Mouse (Mus musculus) hindbrain, embryonic 13.5 days (tissue): ENCODE measurements at regions not wholly inside any gene's neighbourhood (a gene's known extent, or its start where the extent isn't known, plus 50 kb on each side); places are given as distances from the start of the nearest gene placed in this dataset.

Experiments used
- ATAC-seq: fragments of 200-750 bp; cut with Nextera tagmentation; 2 replicates; pipeline ENCODE4 v1.8.0; 2017; ENCODE audit warnings: moderate TSS enrichment; ENCODE audit not compliant: low FRiP score
- H3K27ac ChIP-seq: fragments of 300-500 bp; sonication (generic); 2 replicates; pipeline ENCODE4 v1.5.1; 2015; ENCODE audit warnings: inconsistent platforms, mild to moderate bottlenecking, moderate library complexity
- H3K27me3 ChIP-seq: fragments of 300-500 bp; sonication (generic); 2 replicates; pipeline ENCODE4 v1.6.1; 2015; ENCODE audit warnings: mild to moderate bottlenecking, inconsistent platforms
- H3K36me3 ChIP-seq: fragments of 300-500 bp; sonication (generic); 2 replicates; pipeline ENCODE4 v1.6.1; 2015; ENCODE audit warnings: mild to moderate bottlenecking, inconsistent platforms
- H3K4me1 ChIP-seq: fragments of 300-500 bp; sonication (generic); replicated peaks from 2 replicates; pipeline ENCODE4 v1.6.1; 2015; ENCODE audit warnings: inconsistent platforms
- H3K4me2 ChIP-seq: fragments of 300-500 bp; sonication (generic); 2 replicates; pipeline ENCODE4 v1.6.1; 2015; ENCODE audit warnings: inconsistent platforms, mild to moderate bottlenecking, moderate library complexity
- H3K4me3 ChIP-seq: fragments of 300-500 bp; sonication (generic); 2 replicates; pipeline ENCODE4 v1.5.1; 2015; ENCODE audit warnings: mild to moderate bottlenecking, inconsistent platforms
- H3K9ac ChIP-seq: fragments of 300-500 bp; sonication (generic); 2 replicates; pipeline ENCODE4 v1.6.1; 2015; ENCODE audit warnings: mild to moderate bottlenecking, inconsistent platforms
- H3K9me3 ChIP-seq: fragments of 300-500 bp; sonication (generic); 2 replicates; pipeline ENCODE4 v1.6.1; 2016; ENCODE audit warnings: inconsistent platforms
- WGBS: fragments of 180-500 bp; shearing (Covaris S2); methylation state at CpG from one replicate; pipeline ENCODE4 v1.1.7; 2015; 5-methylcytosine and 5-hydroxymethylcytosine counted together

- no peak overlapping the region for H3K27ac ChIP-seq
- H3K36me3 ChIP-seq: no peaks in the 10 kb centered on the region
- H3K4me1 ChIP-seq: no peaks in the 10 kb centered on the region
- no peaks in the 10 kb centered on the region for H3K9me3 ChIP-seq
- H3K4me2 ChIP-seq: no peak overlapping the region
- no peak overlapping the region for H3K4me3 ChIP-seq
- 91% methylated on average over 2 of the region's 2 CpGs for whole genome bisulfite sequencing
- H3K9ac ChIP-seq: no peak overlapping the region
- ATAC-seq: no peak
- H3K27me3 ChIP-seq: no peaks in the 10 kb centered on the region
Observed at GRCm38 (mm10) chr8:113250264-113250663, 385.1 kb upstream of the Mon1b start.

GRCm38 (mm10) chr8:113254076-113254475, 381.3 kb upstream of the Mon1b start:
- Histone ChIP-seq H3K27ac (no peak overlapping the region), H3K27me3 (no peaks in the 10 kb centered on the region), H3K9ac (no peak overlapping the region), H3K4me1 (no peaks in the 10 kb centered on the region), H3K9me3 (no peaks in the 10 kb centered on the region), H3K4me3 (no peak overlapping the region), H3K36me3 (no peaks in the 10 kb centered on the region), H3K4me2 (no peak overlapping the region)
- ATAC-seq: no peak
- WGBS: 65% methylated on average over 5 of the region's 5 CpGs

GRCm38 (mm10) chr8:113259477-113259876, 375.9 kb upstream of the Mon1b start:
- H3K36me3 ChIP-seq: no peaks in the 10 kb centered on the region
- no peak overlapping the region for H3K9ac ChIP-seq
- H3K4me3 ChIP-seq: no peak overlapping the region
- H3K4me1 ChIP-seq: no peaks in the 10 kb centered on the region
- WGBS: 93% methylated on average over 1 of the region's 1 CpGs
- H3K27ac ChIP-seq: no peak overlapping the region
- no peak for ATAC-seq
- no peaks in the 10 kb centered on the region for H3K9me3 ChIP-seq
- no peaks in the 10 kb centered on the region for H3K27me3 ChIP-seq
- H3K4me2 ChIP-seq: no peak overlapping the region

GRCm38 (mm10) chr8:113263296-113263695, 372.1 kb upstream of the Mon1b start:
- H3K27me3 ChIP-seq: no peaks in the 10 kb centered on the region
- H3K36me3 ChIP-seq: no peaks in the 10 kb centered on the region
- H3K9me3 ChIP-seq: no peaks in the 10 kb centered on the region
- no peak for ATAC-seq
- H3K4me2 ChIP-seq: no peak overlapping the region
- H3K4me1 ChIP-seq: no peaks in the 10 kb centered on the region
- no peak overlapping the region for H3K27ac ChIP-seq
- WGBS: 82% methylated on average over 3 of the region's 3 CpGs
- H3K9ac ChIP-seq: no peak overlapping the region
- no peak overlapping the region for H3K4me3 ChIP-seq

- H3K9ac ChIP-seq: no peak overlapping the region
- H3K36me3 ChIP-seq: no peaks in the 10 kb centered on the region
- no peak for ATAC-seq
- WGBS: 90% methylated on average over 4 of the region's 4 CpGs
- no peak overlapping the region for H3K4me3 ChIP-seq
- no peak overlapping the region for H3K27ac ChIP-seq
- no peaks in the 10 kb centered on the region for H3K9me3 ChIP-seq
- no peaks in the 10 kb centered on the region for H3K4me1 ChIP-seq
- no peaks in the 10 kb centered on the region for H3K27me3 ChIP-seq
- H3K4me2 ChIP-seq: no peak overlapping the region
Observed at GRCm38 (mm10) chr8:113271262-113271661, 364.1 kb upstream of the Mon1b start.

- no peak overlapping the region for H3K27ac ChIP-seq
- H3K36me3 ChIP-seq: no peaks in the 10 kb centered on the region
- no peak overlapping the region for H3K9ac ChIP-seq
- 80% methylated on average over 4 of the region's 4 CpGs for WGBS
- no peak overlapping the region for H3K4me3 ChIP-seq
- H3K9me3 ChIP-seq: 0 out of 2 replicates have a peak, but pooled peaks cover 5% of the 10 kb centered on the region
- no peak for ATAC-seq
- H3K4me1 ChIP-seq: no peaks in the 10 kb centered on the region
- H3K27me3 ChIP-seq: no peaks in the 10 kb centered on the region
- H3K4me2 ChIP-seq: no peak overlapping the region
Observed at GRCm38 (mm10) chr8:113300273-113300843, 335.0 kb upstream of the Mon1b start.

GRCm38 (mm10) chr8:113303426-113303825, 332.0 kb upstream of the Mon1b start:
- Histone ChIP-seq H3K9ac (no peak overlapping the region), H3K27ac (no peak overlapping the region)
- WGBS: 68% methylated on average over 8 of the region's 8 CpGs

GRCm38 (mm10) chr8:113317169-113317568, 318.2 kb upstream of the Mon1b start:
- Histone ChIP-seq H3K27ac (no peak overlapping the region), H3K9ac (no peak overlapping the region), H3K36me3 (no peaks in the 10 kb centered on the region), H3K4me3 (no peak overlapping the region), H3K4me2 (no peak overlapping the region), H3K4me1 (peaks cover 4% of the 10 kb centered on the region; the same call in 1 of the 2 replicates), H3K27me3 (no peaks in the 10 kb centered on the region), H3K9me3 (no peaks in the 10 kb centered on the region)
- WGBS: 75% methylated on average over 3 of the region's 3 CpGs
- ATAC-seq: no peak

More at GRCm38 (mm10) chr8:113303426-113303825, 332.0 kb upstream of the Mon1b start:
- Histone ChIP-seq H3K4me2 (no peak overlapping the region), H3K36me3 (no peaks in the 10 kb centered on the region), H3K4me3 (no peak overlapping the region), H3K27me3 (no peaks in the 10 kb centered on the region), H3K9me3 (0 out of 2 replicates have a peak, but pooled peaks cover 5% of the 10 kb centered on the region), H3K4me1 (no peaks in the 10 kb centered on the region)
- ATAC-seq: no peak

- Histone ChIP-seq H3K4me2 (no peak overlapping the region), H3K27me3 (no peaks in the 10 kb centered on the region), H3K9me3 (no peaks in the 10 kb centered on the region), H3K27ac (no peak overlapping the region), H3K9ac (no peak overlapping the region), H3K4me1 (no peaks in the 10 kb centered on the region), H3K36me3 (no peaks in the 10 kb centered on the region), H3K4me3 (no peak overlapping the region)
- 49% methylated on average over 6 of the region's 6 CpGs for WGBS
- no peak for ATAC-seq
Observed at GRCm38 (mm10) chr8:113331576-113331975, 303.8 kb upstream of the Mon1b start.

GRCm38 (mm10) chr8:113341306-113341705, 294.1 kb upstream of the Mon1b start:
- H3K4me1 ChIP-seq: no peaks in the 10 kb centered on the region
- H3K9ac ChIP-seq: no peak overlapping the region
- no peak overlapping the region for H3K27ac ChIP-seq
- H3K36me3 ChIP-seq: no peaks in the 10 kb centered on the region
- H3K27me3 ChIP-seq: no peaks in the 10 kb centered on the region
- no peaks in the 10 kb centered on the region for H3K9me3 ChIP-seq
- no peak for ATAC-seq
- no peak overlapping the region for H3K4me3 ChIP-seq
- WGBS: 29% methylated on average over 10 of the region's 10 CpGs
- no peak overlapping the region for H3K4me2 ChIP-seq

GRCm38 (mm10) chr8:113361900-113362299, 273.5 kb upstream of the Mon1b start:
- Histone ChIP-seq H3K4me3 (no peak overlapping the region), H3K4me1 (no peaks in the 10 kb centered on the region), H3K27me3 (no peaks in the 10 kb centered on the region), H3K9me3 (no peaks in the 10 kb centered on the region), H3K27ac (no peak overlapping the region), H3K4me2 (no peak overlapping the region), H3K36me3 (no peaks in the 10 kb centered on the region), H3K9ac (no peak overlapping the region)
- ATAC-seq: no peak
- WGBS: 54% methylated on average over 7 of the region's 7 CpGs

- WGBS: 89% methylated on average over 7 of the region's 13 CpGs
- no peak overlapping the region for H3K27ac ChIP-seq
- ATAC-seq: no peak
- H3K4me3 ChIP-seq: no peak overlapping the region
- H3K9ac ChIP-seq: no peak overlapping the region
- no peaks in the 10 kb centered on the region for H3K9me3 ChIP-seq
- no peaks in the 10 kb centered on the region for H3K27me3 ChIP-seq
- no peak overlapping the region for H3K4me2 ChIP-seq
- H3K4me1 ChIP-seq: no peaks in the 10 kb centered on the region
- H3K36me3 ChIP-seq: no peaks in the 10 kb centered on the region
Observed at GRCm38 (mm10) chr8:113364181-113364580, 271.2 kb upstream of the Mon1b start.

- H3K4me2 ChIP-seq: no peak overlapping the region
- peaks cover 7% of the 10 kb centered on the region; the same call in 1 of the 2 replicates for H3K4me1 ChIP-seq
- H3K27me3 ChIP-seq: no peaks in the 10 kb centered on the region
- H3K9me3 ChIP-seq: no peaks in the 10 kb centered on the region
- no peak overlapping the region for H3K9ac ChIP-seq
- no peak overlapping the region for H3K4me3 ChIP-seq
- no peak overlapping the region for H3K27ac ChIP-seq
- WGBS: 26% methylated on average over 3 of the region's 3 CpGs
- no peak for ATAC-seq
- H3K36me3 ChIP-seq: no peaks in the 10 kb centered on the region
Observed at GRCm38 (mm10) chr8:113383517-113383916, 251.9 kb upstream of the Mon1b start.
